Mouse (Mus musculus): ENCODE results near the gene Ttc30a2. TPM values are rescaled to one million over a fixed set of nuclear protein-coding genes. Genes with fewer than 3 reads are reported as not detected.
"Not testable (repeated sequence)": the region's sequence is repeated elsewhere in the genome, so short reads cannot be mapped to it uniquely, and the experiment has no call there.

Ttc30a2 gene
- polyA plus RNA-seq, 1 experiment from 2014 or later = 0.39 TPM

DNA sequence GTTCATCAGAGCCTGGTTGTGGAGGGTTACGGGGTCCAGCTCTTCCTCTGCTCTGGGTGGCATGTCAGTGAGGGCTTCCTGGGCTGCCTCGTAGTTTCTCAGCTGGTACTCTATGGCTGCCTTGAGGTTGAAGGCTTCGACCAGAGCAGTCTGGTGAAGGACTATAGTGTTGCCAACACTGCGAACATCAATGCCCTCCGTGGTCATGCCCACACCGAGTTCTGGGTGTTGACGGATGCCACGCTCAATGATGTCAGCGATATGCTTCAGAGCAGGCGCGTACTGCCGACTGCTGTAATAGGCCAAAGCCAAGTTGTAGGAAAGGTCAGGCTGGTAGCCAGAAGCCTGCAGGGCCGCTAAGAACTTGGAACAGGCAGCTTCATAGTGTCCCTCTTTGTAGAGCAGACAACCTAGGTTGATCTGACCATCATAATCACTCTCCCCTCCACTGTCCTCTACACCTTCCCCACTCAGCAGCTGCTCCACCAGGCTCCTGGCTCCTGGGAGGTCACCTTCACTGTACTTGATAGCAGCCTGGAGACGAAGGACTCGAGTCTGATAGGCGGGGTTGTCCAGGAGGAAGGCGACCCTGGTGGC is 40.4 kb downstream of the Ttc30a2 start:
- WGBS = 70% methylated on average over 16 of the region's 17 CpGs
- not testable (repeated sequence) for DNase-seq (ENCODE audit: low spot score); H3K36me3 ChIP-seq; H3K27me3 ChIP-seq (ENCODE audit: low read depth, poor library complexity, severe bottlenecking); H3K9me3 ChIP-seq (replicated peaks)
- Histone ChIP-seq H3K4me1 (peaks cover 13% of the 10 kb centered on the region), H3K4me3 (peak overlapping the region; percentile 66), H3K27ac (replicated peaks) (peak overlapping the region; percentile 93)

DNA sequence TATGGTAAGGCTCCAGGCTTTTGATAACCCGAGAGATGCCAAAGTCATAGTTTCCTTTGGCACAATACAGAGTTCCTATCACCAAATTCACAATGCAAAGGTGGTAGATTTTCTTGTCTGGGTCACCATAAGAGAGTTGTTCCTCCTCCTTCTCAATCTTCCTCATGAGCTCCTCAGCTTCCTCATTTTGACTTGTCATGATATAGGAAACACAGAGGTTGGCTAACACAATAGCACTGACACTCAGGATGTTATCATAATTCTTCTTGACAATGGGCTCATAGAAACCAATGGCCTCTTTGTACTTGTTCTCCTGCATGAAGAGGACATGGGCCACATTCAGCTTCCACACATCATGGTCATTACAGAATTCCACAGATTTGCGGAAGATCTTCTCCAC is 41.3 kb downstream of the Ttc30a2 start:
- H3K4me3 ChIP-seq; DNase-seq (ENCODE audit: low spot score); H3K9me3 ChIP-seq (replicated peaks); H3K36me3 ChIP-seq; H3K27ac ChIP-seq (replicated peaks); H3K27me3 ChIP-seq (ENCODE audit: low read depth, poor library complexity, severe bottlenecking): not testable (repeated sequence)
- WGBS = 93% methylated on average over 2 of the region's 2 CpGs
- peaks cover 13% of the 10 kb centered on the region for H3K4me1 ChIP-seq

DNA sequence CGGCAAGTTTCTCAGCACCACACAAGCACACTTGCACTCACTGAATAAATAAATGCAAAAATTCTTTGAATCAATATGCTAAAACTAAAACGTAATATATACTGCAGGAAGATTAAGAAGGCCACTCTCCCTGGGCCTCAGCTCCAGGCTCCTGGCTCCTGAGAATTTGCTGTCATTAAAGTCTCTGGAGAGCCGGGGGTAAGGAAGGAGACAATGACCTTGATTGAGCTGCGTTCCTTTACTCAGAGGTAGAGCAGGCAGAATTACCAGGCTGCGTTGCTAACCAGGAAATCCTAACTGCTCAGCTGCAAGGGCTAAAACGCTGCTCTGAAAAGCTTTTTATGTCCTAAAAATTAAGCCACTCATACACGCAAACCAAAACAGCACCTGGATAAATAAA is 44.4 kb downstream of the Ttc30a2 start:
- Histone ChIP-seq H3K36me3 (peaks cover 11% of the 10 kb centered on the region), H3K9me3 (replicated peaks) (no peaks in the 10 kb centered on the region), H3K4me3 (no peak overlapping the region), H3K4me1 (peaks cover 7% of the 10 kb centered on the region), H3K27ac (replicated peaks) (no peak overlapping the region), H3K27me3 (ENCODE audit: low read depth, poor library complexity, severe bottlenecking) (no peaks in the 10 kb centered on the region)
- DNase-seq (ENCODE audit: low spot score) = no peak
- WGBS = 61% methylated on average over 7 of the region's 7 CpGs

DNA sequence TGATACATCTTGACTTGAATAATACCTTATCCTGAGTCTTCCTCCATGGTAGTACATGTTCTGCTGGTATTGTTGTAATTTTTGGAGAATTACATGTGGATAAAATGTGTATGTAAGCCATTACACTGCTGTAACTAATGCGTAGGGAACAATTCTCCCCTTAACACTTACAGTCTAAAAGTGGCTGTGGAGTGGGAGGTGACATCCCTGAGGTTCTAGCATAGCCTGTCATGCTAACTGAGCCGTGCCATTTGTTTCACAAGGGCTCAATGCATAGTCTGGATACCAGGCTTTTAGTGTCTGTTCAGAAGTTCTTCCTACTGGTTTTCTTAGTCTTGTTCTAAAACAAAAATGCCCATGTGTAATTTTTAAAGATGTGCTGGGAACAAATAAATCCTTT is 47.0 kb downstream of the Ttc30a2 start:
- peaks cover 19% of the 10 kb centered on the region for H3K36me3 ChIP-seq
- 96% methylated on average over 2 of the region's 2 CpGs for WGBS
- H3K27me3 ChIP-seq (ENCODE audit: low read depth, poor library complexity, severe bottlenecking) = no peaks in the 10 kb centered on the region
- peaks cover 4% of the 10 kb centered on the region; the same call in 1 of the 2 replicates for H3K4me1 ChIP-seq
- H3K27ac ChIP-seq (replicated peaks) = no peak overlapping the region
- no peak for DNase-seq (ENCODE audit: low spot score)
- H3K9me3 ChIP-seq (replicated peaks) = no peaks in the 10 kb centered on the region
- no peak overlapping the region for H3K4me3 ChIP-seq

DNA sequence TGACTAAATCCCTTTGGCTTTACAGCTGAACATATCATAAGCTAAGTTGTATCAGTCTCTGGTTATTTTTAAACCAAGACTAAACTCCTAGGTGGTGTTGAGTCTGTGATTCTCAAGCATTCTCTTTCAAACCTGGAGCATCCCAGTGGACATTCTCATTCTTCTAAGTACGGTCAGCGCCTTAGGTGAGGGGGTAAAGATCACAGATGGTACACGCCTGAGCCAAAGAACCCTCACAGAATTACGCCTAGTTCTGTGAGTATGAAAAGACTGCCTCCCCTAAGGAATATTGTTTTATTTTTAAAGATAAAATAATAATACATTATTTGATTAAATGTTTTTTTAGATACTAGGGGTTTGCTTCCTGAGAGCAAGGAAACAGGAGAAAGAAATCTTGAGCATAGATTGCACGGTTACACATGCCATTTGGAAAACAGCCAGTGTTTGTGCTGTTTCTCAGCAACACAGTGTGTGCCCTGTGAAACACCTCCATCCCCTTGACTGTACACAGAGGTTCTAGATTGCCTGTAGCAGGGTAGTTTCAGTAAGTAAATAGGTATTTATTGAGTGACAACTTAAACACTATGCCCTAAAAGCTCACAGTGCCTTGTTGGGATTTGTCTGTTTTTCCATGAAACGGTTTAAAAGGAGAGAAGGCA is 48.1 kb downstream of the Ttc30a2 start:
- Histone ChIP-seq H3K4me3 (no peak overlapping the region), H3K27ac (replicated peaks) (no peak overlapping the region), H3K4me1 (peaks cover 4% of the 10 kb centered on the region; the same call in 1 of the 2 replicates), H3K36me3 (peaks cover 23% of the 10 kb centered on the region), H3K9me3 (replicated peaks) (no peaks in the 10 kb centered on the region), H3K27me3 (ENCODE audit: low read depth, poor library complexity, severe bottlenecking) (no peaks in the 10 kb centered on the region)
- 94% methylated on average over 6 of the region's 6 CpGs for WGBS
- no peak for DNase-seq (ENCODE audit: low spot score)

DNA sequence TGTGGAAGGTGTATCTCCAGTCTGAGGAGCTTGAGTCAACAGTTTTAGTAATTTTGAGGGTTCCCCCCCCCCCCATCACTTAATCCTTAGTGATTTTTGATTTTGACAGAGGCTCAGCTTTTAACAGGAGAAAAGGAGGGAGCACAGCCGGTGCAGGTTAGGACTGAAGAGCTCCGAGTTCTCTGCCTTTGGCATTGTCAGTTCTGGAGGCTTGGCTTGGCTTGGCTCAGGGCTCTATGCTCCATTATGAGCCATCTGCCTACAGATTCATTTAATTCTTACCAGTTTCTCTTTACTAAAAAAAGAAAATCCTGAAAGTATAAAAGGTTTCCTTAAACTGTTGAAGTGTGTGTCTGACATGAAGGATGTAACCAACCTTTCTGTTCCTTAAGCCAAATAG is 48.8 kb downstream of the Ttc30a2 start:
- H3K9me3 ChIP-seq (replicated peaks) = no peaks in the 10 kb centered on the region
- H3K27ac ChIP-seq (replicated peaks) = no peak overlapping the region
- WGBS = 89% methylated on average over 2 of the region's 2 CpGs
- H3K27me3 ChIP-seq (ENCODE audit: low read depth, poor library complexity, severe bottlenecking) = no peaks in the 10 kb centered on the region
- peaks cover 4% of the 10 kb centered on the region; the same call in 1 of the 2 replicates for H3K4me1 ChIP-seq
- H3K4me3 ChIP-seq = no peak overlapping the region
- H3K36me3 ChIP-seq = peaks cover 23% of the 10 kb centered on the region
- DNase-seq (ENCODE audit: low spot score) = no peak

DNA sequence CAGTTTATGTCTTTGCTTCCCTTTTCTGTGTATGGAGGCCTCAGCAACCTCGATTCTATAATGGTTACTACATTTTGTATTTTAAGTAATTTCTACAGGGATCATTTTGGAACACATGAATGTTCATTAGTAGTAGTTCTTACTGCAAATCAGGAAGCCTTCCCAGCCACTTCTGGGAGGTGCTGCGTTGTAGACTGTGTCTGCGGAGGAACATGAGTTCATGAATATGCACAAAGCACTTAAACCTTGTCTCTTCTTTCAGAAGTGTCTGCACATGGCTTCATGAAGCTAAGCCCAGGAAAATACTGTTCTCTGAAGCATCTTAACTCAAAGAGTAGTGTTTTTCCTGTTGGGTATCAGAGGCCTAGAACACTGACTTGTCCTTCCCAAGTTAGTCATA is 50.0 kb downstream of the Ttc30a2 start:
- WGBS = 95% methylated on average over 3 of the region's 3 CpGs

DNA sequence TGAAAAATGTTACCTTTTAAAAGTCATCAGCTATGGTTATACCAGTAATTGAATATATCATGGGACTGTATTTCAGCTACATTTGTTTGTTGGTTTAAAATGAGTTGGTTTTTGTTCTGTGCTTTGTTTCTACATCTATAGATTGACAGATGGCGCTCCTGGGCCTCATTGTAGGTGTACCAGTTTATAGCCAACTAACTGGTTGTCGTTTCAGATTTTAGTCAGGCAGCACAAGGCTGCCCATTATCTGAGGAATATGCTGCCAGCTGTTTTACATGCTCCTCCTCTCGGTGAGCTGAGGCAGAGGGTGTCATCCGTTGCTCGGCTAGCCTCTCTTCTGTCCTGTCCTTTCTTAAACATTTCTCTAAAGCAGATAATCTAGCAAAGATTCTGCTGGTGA is 51.9 kb downstream of the Ttc30a2 start:
- no peaks in the 10 kb centered on the region for H3K27me3 ChIP-seq (ENCODE audit: low read depth, poor library complexity, severe bottlenecking)
- no peak for DNase-seq (ENCODE audit: low spot score)
- peaks cover 23% of the 10 kb centered on the region; the same call in 1 of the 2 replicates for H3K36me3 ChIP-seq
- no peak overlapping the region for H3K4me3 ChIP-seq
- 85% methylated on average over 5 of the region's 5 CpGs for WGBS
- H3K9me3 ChIP-seq (replicated peaks) = no peaks in the 10 kb centered on the region
- H3K27ac ChIP-seq (replicated peaks) = no peak overlapping the region
- H3K4me1 ChIP-seq = no peaks in the 10 kb centered on the region

More for the DNA sequence above, 50.0 kb downstream of the Ttc30a2 start:
- Histone ChIP-seq H3K27ac (replicated peaks) (no peak overlapping the region), H3K9me3 (replicated peaks) (no peaks in the 10 kb centered on the region), H3K4me1 (no peaks in the 10 kb centered on the region), H3K27me3 (ENCODE audit: low read depth, poor library complexity, severe bottlenecking) (no peaks in the 10 kb centered on the region), H3K36me3 (peaks cover 23% of the 10 kb centered on the region), H3K4me3 (no peak overlapping the region)
- no peak for DNase-seq (ENCODE audit: low spot score)

Other genes with a start within 250 kb of the Ttc30a2 start
- gene Agps, start 146.0 kb downstream of the Ttc30a2 start, polyA plus RNA-seq (2016; fragmentation: Nextera tagmentation; extraction: Ambion mirVana) = 44.5 and 44.9 TPM in 2 replicates
- gene Ttc30b, start 39.6 kb downstream of the Ttc30a2 start, polyA plus RNA-seq (2016; fragmentation: Nextera tagmentation; extraction: Ambion mirVana) = 7.2 and 7.9 TPM in 2 replicates
- 11.8 and 12.0 TPM in 2 replicates for gene Ttc30a1, start 3.8 kb upstream of the Ttc30a2 start, polyA plus RNA-seq (2016; fragmentation: Nextera tagmentation; extraction: Ambion mirVana)